Mouse (Mus musculus): Measurements from ENCODE around the gene Mybbp1a. TPM values are rescaled to one million over a fixed set of nuclear protein-coding genes. Genes with fewer than 3 reads are reported as not detected.
"Not testable (repeated sequence)": the region's sequence is repeated elsewhere in the genome, so short reads cannot be mapped to it uniquely, and the experiment has no call there.

The Mybbp1a gene
- total RNA-seq, 2 experiments from 2014 or later: 71.8 to 90.1 TPM

DNA sequence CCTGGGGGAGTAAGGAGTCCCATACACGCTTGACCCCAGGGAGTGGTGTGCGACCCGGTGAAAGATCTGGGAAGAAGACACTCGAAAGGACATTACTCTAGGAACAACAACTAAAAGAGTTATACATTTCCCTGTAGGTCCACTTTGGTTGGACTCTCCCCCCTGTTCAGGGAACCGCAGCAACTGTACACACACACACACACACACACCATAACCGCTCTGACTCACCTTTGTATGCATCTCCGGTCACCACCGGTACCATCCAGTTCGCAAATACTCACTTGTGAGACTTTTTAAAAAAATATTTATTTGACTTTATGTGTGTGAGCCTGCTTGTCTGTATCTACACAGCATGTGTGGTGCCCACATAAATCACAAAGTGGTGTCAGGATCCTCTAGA is 29.2 kb upstream of the Mybbp1a start:
- DNase-seq (ENCODE audit: low spot score in 2 of 2): no peak

DNA sequence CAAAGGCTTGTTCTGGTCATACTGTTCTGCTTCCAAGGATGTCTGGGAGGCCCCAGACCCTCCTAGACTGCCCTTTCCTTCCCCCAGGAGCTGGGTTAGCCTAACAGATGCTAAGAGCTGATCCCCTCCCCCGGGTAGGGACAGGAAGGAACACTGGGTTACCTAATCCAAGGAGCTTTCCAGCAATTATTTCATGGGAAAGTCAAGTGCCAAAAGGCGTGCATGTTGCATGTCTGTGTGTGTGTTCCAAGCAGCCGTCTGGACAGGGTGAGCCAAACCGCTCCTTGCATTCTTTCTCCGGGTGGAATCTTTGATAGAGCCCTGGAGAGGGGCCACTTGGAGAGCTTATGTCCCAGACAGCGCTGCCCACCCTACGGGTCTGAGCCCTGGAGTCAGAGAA is 28.1 kb upstream of the Mybbp1a start:
- DNase-seq (ENCODE audit: low spot score in 2 of 2): peak in 1 of 2 experiments; percentile 49

DNA sequence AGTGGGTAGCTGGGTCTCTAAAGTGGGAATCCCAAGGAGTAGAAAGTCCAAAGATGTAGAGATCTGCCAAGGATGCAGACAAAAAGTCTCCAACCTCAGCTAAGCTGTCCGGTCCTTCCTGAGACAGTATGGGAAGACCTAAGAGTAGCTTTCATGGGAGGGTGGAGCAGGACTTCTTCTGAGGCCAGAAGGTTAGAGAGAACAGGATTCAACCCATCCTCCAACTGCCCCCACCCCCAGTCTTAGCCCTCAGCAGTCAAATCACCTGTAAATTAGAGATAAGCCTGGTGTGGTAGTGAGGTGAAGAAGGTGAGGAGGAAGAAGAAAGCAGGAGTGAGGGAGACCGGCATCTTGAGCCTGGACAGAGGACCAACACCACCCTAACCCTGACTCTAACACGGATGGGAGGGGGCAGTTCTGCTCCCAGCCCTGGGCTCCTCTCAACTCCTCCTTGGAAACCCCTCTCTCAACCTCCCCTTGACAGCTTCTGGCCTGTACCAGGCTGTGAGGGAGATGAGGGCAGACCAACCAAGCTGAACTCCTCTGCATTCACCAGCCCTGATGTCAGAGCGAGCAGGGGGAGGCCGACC is 27.5 kb upstream of the Mybbp1a start:
- DNase-seq (ENCODE audit: low spot score in 2 of 2): no peak

DNA sequence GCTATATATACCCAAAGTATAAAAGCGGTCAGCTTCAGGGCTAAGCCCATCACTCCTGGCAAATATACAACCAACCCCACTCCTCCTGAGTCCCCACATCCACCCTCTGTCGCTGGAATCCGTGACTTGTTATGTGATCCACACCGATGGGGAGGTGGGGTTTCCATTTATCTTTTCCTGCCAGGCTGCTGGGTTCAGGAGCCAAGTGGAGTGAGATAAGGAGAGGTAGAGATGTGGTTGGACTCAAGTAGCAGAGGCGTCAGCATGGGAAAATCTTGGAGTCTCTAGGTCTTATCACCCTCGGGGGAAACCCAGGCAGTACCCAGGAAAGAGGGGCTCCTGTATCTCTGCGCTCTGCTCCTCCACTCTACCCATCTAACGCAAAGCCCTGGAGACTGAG is 26.0 kb upstream of the Mybbp1a start:
- no peak for DNase-seq (ENCODE audit: low spot score in 2 of 2)

DNA sequence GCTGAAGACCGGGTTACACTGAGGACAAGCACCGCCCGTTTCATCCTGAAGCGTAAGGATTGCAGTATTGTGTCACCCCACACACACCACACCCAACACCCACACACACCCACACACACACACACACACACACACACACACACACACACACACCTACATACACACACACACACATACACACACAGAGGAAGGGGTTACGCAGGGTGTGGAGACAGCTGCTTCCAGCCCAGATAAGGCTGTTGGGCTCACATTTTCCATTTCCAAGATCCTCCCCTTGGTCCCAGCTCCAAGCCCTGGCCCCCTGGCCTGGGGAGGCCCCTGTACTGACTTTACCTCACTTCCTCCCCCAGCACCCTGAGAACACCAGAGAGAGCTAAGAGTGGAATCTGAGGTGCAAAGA is 24.5 kb upstream of the Mybbp1a start:
- DNase-seq (ENCODE audit: low spot score in 2 of 2): no peak

DNA sequence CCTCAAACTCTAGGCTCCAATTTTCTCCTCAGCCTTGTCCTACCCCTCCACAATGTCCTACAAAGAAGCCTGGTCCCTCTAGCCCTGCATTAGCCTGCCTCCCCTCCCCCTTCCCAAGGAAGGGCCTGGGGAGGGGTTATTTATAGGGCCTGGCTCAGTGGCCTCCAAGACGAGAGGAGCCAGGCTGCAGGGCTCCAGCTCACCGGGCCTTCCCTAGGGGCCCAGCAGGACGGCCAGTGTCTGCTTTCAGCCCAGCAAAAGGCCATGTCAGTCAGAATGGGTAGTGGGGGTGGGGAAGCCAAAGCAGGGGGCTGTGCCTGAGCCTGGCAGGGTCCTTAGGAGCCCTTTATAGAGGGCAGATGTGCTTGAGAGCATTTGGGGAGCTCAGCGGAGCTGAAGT is 23.8 kb upstream of the Mybbp1a start:
- no peak for DNase-seq (ENCODE audit: low spot score in 2 of 2)

DNA sequence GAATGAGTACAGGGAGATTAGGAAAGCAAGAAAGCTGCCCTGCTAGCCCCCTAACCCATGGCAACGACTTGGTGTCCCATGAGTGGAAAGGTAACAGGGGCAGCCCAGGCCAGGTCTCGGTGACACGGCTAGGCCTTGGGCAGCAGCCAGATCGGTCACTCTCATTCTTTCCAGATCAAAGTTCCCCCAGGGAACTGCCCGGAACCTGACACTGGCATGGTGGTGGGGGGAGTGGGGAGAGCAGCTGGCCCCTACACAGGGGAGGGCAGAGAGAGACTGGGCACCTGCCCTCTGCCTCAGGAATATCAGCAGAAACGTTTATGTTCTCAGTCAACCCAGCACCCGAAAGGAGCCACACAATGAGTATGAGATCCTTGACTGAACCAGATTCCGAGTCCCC is 22.9 kb upstream of the Mybbp1a start:
- no peak for DNase-seq (ENCODE audit: low spot score in 2 of 2)

DNA sequence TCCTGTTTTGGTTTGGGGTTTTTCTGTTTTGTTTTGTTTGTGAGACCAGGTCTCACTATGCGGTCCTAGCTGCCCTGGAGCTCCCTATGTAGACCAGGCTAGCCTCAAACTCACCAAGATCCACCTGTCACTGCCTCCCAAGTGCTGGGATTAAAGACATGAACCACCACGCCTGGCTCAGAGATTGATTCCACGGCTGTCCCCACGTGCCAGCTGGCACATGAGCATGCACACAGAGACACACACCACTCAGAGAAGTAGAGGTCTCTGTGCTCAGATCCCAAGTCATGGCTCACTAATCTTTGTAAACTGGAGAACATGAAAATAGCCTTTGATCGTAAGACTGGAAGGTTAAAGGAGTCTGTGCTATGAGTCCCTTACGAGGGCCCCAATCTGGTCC is 22.1 kb upstream of the Mybbp1a start:
- DNase-seq (ENCODE audit: low spot score in 2 of 2): no peak

DNA sequence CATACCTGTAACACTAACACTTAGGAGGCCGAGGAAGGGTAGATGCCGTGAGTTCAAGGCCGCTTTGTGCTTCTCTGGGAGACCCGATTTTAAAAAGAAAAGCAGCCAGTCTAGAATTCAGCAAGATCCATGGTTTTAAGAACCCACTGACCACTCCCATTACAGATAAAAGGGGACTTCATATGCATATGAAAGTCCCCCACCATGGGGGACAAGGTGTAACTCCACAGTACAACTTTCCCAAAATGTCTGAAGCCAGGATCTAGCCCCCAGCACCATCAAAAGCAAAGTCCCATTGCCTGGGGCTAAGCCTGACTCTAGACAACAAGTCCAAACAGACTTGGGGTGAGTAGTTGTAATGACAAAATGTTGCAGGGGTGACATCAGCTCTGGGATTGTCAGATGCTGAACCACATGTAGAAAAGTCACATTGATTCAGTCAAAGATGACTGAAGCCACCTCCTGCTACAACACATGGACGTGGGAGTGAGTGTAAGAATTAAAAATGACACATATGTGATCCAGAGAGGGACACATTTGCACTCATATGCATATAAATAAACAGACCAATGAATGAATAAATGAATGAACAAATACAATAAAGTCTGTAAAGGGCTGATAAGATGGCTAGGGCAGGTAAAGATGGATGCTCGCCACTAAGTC is 20.6 kb upstream of the Mybbp1a start:
- DNase-seq (ENCODE audit: low spot score in 2 of 2): no peak

DNA sequence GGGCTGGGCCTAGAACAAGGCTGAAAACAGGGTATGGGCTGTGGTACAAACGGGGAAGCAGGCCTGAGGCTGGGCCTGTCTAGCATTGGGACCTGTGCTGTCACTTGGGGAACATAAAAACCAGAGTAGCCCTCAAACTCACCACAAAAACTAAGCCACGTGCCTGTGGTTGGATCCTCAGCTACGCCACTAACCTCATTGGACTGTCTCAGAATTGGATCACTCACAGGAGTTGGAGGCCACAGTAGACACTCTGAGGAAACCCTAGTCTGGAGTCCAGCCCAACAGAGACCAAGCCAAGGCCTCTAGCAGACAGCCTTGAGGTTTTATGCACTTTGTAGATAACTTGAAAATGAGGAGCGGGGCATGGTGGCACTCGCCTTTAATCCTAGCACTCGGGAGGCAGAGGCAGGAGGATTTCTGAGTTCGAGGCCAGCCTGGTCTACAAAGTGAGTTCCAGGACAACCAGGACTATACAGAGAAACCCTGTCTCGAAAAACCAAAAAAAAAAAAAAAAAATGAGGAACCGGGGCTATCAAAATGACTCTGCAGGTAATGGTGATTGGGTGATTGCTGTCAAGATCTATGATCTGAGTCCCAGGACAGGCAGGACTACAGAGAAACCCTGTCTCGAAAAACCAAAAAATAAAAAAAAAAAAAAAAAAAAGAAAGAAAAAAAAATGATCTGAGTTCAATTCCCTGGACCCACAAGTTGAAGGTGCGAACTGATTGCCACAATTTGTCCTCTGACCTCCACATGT is 19.5 kb upstream of the Mybbp1a start:
- no peak for DNase-seq (ENCODE audit: low spot score in 2 of 2)

DNA sequence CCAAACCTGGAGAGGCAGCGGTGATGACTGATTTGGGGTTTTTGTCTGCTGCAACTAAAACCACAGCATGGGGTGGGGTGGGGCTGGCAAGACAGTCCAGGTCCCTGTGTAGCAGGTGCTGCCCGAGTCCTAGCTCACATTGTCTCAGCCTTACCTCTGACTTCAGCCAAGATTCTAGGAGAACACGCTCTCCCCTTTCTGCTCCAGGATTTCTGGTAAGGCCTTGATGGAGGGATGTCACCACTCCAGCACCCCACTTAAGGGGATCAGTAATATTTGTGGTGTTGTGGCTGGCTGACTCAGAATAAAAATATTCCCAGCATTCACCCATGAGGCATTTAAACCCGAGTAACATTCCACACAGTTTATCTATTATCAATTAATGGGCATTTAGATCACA is 17.5 kb upstream of the Mybbp1a start:
- no peak for DNase-seq (ENCODE audit: low spot score in 2 of 2)

DNA sequence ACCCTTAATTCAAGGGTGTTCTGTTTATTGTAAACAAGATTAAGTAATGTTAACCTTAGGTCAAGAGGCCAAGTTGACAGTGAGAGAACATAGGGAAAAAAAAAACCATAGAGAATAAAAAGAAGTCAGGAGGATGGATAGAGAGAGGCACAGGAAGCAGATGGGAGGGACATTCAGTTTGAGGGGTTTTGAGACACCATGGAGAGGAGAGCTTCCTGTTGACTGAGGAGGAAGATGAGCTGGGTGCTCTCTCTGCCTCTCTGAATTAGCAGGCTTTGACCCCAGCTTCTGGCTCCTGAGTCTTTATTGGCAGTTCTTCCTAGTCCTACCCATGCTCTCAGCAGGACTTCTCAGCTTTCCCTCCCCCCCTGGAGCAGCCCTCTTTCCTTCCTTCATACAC is 16.0 kb upstream of the Mybbp1a start:
- DNase-seq (ENCODE audit: low spot score in 2 of 2): no peak

DNA sequence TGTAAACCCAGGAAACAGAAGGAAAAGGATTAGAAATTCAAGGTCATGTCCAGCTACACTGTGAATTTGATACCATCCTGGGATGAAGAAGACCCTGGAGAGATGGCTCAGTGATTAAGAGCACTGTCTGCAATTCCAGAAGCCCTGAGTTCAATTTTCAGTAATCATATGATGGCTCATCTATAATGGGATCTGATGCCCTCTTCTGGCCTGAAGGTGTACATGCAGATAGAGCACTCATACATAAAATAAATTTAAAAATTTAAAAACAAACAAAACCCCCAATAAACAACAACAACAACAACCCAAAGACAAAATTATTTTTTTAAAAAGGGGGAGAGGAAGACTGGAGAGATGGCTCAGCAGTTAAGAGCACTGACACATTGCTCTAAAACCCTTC is 14.3 kb upstream of the Mybbp1a start:
- DNase-seq (ENCODE audit: low spot score in 2 of 2): no peak

DNA sequence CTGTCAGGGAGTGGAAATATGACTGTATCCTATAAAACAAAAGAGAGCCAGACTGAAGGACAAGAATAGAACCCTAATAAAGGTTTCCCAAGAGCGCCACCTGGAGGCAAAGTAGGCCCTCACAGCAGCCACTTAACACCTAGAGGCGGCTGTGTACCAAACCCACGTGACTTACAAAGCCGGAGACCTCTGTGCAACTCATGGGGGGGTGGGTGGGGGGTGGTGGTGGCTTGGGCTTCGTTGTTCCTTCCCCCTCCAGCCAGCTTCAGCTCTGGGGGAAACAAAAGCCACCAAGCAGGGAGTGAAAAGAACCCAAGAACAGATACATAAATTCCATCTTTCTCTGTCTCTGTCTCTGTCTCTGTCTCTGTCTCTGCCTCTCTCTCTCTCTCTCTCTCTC is 12.5 kb upstream of the Mybbp1a start:
- DNase-seq (ENCODE audit: low spot score in 2 of 2): peak; percentile 68 to 84

DNA sequence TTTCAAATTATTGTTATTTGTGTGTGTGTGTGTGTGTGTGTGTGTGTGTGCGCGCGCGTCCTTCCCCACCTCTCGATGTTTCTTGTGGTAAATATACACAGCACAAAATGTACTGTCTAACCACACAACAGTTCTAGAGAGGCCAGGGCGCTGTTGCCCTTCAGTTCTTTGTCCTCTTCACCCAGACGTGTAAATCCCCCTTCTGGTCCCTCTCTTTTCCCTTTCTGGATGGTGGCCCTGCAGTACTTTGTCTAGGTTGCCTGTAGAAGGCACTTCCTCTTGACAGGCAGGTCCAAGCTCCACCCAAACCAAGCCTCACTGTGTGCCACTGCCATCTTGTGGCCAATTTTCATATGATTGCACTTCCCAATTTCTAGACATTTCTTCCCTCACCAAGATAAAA is 11.9 kb upstream of the Mybbp1a start:
- peak in 1 of 2 experiments; percentile 70 for DNase-seq (ENCODE audit: low spot score in 2 of 2)

DNA sequence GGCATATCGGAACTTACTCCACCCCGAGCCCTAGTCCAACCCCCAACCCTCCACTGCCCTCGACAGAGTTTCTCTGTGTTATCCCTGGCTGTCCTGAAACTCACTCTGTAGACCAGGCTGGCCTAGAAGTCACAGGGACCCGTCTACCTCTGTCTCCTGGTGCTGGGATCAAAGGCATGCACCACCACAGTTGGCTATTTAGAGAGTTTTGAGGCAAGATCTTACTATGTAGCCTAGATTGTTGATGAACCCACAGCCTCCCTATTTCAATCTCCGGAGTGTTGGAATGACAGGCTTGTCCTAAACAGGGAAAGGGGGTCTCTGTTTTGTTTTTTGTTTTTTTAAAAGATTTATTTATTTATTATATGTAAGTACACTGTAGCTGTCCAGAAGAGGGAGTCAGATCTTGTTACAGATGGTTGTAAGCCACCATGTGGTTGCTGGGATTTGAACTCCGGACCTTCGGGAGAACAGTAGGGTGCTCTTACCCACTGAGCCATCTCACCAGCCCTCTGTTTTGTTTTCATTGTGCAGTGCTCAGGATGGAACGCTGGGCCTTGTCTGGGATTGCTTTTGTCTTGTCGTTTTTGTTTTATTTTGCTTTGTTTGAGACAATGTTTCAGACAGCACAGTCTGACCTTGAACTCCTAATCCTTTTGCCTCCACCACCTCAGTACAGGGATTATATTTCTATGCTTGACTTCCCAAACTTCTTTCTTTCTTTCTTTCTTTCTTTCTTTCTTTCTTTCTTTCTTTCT is 10.7 kb upstream of the Mybbp1a start:
- DNase-seq (ENCODE audit: low spot score in 2 of 2): not testable (repeated sequence)

DNA sequence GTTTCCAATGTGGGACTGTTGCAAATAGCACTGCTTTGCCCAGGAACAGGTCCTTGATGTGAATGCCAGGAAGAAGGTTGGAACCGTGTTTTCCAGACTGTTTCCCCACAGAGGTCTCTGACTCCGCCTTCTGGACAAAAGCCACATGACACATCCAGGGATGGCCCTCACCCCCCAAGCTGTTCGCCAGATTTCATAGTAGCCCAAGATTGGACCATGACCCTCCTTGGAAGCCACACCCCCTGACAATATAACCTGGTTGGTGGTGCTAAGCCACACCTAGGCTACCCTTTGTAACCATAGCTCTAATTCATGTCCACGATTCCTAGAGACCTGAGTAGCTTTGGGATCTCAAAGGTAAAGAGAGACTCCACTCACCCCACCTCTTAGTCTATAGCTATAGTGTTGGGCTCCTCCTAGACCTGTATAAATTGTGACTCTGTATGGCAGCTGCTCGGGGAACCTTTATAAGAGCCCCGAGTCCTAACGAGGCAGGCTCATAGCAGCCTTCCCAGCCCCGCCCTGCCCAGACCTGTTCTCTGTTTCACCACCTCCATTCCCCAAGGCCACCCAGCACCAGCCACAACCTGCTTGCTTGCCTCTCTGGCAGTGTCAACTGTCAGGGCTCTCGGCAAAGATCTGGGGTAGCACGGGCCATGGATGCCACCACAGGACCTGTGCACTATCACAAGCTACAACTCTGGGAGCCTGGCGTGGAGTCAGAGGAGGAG is 6.0 kb upstream of the Mybbp1a start, which contains the start of gene Ggt6:
Gene Ggt6 (plus strand): TSS at position 564 of the 731 bp plus-strand sequence.
- no peak for DNase-seq (ENCODE audit: low spot score in 2 of 2)

DNA sequence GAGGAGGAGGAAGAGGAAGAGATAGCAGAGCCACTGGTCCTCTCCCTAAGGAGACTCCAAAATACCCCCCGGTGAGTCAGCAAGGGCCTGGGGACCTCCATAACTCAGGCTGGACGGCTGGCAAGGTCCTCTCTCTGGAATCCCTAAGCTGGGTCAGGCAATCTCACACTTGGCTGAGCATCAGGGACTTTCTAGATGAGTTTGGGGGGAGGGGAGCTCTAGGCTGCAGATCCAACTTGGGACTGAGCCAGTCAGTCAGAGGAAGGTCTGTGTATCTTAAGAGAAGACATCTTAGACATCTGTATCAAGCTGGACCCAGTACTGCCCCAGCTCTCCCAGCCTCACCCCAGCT is 5.5 kb upstream of the Mybbp1a start:
- no peak for DNase-seq (ENCODE audit: low spot score in 2 of 2)

DNA sequence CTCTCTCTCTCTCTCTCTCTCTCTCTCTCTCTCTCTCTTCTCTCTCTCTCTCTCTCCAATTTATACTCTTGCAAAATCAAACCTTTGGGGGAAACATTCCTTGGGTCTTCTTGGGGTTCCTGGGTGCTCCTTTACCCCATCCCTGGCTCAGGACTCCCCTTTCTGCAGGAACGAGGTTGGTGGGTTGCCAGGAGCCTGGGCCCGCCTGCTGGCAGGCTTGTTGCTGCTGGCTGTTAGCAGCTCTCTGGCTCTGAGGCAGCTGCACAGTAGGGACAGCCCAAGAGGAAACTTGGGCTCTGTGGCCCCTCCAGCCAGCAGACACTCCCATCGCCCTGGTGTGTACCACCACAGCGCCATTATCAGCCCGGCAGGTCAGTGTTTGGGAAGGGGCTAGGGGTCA is 4.9 kb upstream of the Mybbp1a start:
- peak in 1 of 2 experiments; percentile 44 for DNase-seq (ENCODE audit: low spot score in 2 of 2)

DNA sequence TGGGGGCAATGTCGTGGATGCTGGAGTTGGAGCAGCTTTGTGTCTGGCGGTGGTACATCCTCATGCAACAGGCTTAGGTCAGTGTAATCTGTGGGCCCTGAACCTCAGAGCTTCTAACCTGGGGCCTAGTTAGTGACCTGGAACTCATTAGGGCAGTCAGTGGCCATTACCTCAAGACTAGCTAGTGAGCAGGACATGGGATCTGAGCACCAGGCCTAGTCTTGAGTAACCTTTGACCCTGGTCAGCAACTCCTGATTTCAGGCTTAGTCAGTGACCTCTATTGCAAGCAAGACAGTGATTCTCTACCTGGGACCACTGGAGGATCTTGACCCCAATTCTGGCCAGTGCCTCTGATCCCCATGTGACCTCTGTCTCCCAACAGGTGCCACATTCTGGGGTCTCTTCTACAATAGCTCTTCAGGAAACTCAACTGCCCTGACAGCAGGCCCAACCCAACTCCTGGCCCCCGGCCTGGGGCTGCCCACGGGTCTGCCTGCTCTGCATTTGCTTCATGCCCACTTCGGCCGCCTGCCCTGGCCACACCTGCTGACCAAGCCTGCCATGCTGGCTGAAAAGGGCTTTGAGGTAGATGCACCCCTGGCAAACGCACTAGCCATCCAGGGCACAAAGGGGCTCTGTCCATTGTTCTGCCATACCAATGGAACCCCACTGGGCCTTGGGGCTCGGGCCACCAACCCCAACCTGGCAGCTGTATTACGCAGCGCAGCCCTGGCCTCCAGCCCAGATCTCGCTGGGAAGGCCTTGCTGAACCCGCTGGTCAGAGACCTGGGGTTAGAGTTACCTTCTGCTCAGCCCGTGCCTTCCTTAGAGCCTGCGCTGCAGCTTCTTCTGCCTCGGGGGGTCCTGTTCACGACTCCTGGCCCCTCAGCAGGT is 4.2 kb upstream of the Mybbp1a start:
- DNase-seq (ENCODE audit: low spot score in 2 of 2): no peak
